Mouse (Mus musculus) testis, adult 2 months (tissue): ENCODE results near the gene M1ap.

Experiments
- CTCF ChIP-seq: fragments of 200-500 bp; IDR thresholded peaks from 2 replicates; pipeline ENCODE4 v1.5.1; 2012; ENCODE audit warnings: low read depth, mild to moderate bottlenecking, inconsistent platforms, low read length, moderate library complexity; ENCODE audit not compliant: control insufficient read depth, insufficient read depth, insufficient replicate concordance
- POLR2A ChIP-seq: fragments of 200-500 bp; IDR thresholded peaks from 2 replicates; pipeline ENCODE4 v1.6.1; 2012; ENCODE audit warnings: low read depth, mild to moderate bottlenecking, inconsistent platforms, low read length, moderate library complexity; ENCODE audit not compliant: control insufficient read depth

DNA sequence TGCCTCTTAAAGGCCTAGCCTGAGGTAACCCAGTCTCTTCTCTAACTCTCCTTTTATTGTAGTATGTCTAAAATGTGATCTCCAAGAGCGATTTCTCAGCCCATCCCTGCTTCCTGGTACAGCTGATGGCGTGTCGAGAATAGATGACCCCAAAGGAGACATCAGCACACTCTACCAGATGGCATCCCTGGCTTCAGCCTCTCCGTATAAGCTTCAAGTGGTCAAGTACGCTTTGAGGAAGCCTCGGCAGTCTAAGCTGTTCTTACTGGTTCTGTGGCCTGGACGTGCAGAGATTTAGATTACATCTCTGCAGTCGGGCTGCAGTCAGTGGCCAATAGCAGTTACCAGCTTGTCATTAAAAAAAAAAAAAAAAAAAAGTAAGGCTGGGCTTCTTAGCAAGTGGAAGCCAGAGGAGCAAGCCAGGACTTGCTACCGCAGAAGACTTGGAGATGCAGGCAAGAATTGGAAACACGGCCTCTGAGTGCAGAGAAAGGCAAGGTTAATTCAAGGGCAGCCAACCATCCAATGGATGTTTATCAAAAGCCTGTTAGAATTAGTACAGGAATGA is 58.8 kb downstream of the M1ap start:
- TF ChIP-seq CTCF: no peak
- no peak for TF ChIP-seq POLR2A
